ENCODE assay signal across 19 mouse cellular contexts in genomic region chr13:83583881-83584280, GRCm38 (mm10).
DNase-seq lines count a peak whose midpoint lies in the region; ATAC-seq and TF ChIP-seq lines count a peak whose summit lies in the region.
"Had no signal": no experiment of that assay in that cellular context is flagged by ENCODE, and none has a peak within 500 bp of the region (broad histone marks: within the 10 kb centered on the region; RNA-seq: fewer than 3 reads in every experiment).

No protein-coding gene starts in this region.

- 0 out of 2 replicates have a peak, but pooled peaks cover 3% of the 10 kb centered on the region for H3K4me1 ChIP-seq in heart, embryonic 10.5 days
- no peaks in the 10 kb centered on the region for H3K4me1 ChIP-seq in kidney, adult 2 months (ENCODE audit: control insufficient read depth, insufficient read depth, low read length)
- H3K4me1 ChIP-seq: hindbrain, embryonic 13.5 days; limb, embryonic 12.5 days; liver, embryonic 13.5 days; lung, embryonic 15.5 days; midbrain, embryonic 13.5 days had no signal

- peak; percentile 24 for DNase-seq in embryo, embryonic 10.5 days (ENCODE audit: low spot score)
- no peak for DNase-seq in embryo, embryonic 11 days
- no peak for DNase-seq in heart, embryonic 10.5 days (ENCODE audit: low spot score)
- no peak for DNase-seq in heart, adult 18-20 months
- DNase-seq in kidney, adult 2 months: no peak
- no peak for DNase-seq in kidney, adult 18-20 months
- no peak for DNase-seq in cerebellum, adult 11-12 months
- DNase-seq: cerebellum, adult 18-20 months; cerebellum, postnatal 36 days; gastrocnemius, postnatal 36 days; kidney, adult 8-10 months; kidney, postnatal 25 days; liver, embryonic 13.5 days; thymus, postnatal 25 days had no signal

- 74% methylated on average over 4 of the region's 4 CpGs for WGBS in heart, embryonic 10.5 days
- 95% methylated on average over 4 of the region's 4 CpGs for WGBS in kidney, adult 2 months

- no peak for TF ChIP-seq POLR2A in kidney, adult 2 months (IDR thresholded peaks at IDR 0.05; ENCODE audit: low read depth, low read length)

- H3K9me3 ChIP-seq in heart, embryonic 10.5 days: no peaks in the 10 kb centered on the region
- H3K9me3 ChIP-seq: hindbrain, embryonic 13.5 days; limb, embryonic 12.5 days; liver, embryonic 13.5 days; lung, embryonic 15.5 days; midbrain, embryonic 13.5 days had no signal

- TF ChIP-seq CTCF in kidney, adult 2 months (conservative IDR thresholded peaks at IDR 0.05; ENCODE audit: insufficient read depth, insufficient read length, low read depth, low read length): no peak

- H3K27me3 ChIP-seq in heart, embryonic 10.5 days (ENCODE audit: insufficient read depth, poor library complexity, severe bottlenecking): no peaks in the 10 kb centered on the region
- H3K27me3 ChIP-seq in kidney, adult 2 months (replicated peaks; ENCODE audit: control insufficient read depth, insufficient read depth, low read length): no peaks in the 10 kb centered on the region
- H3K27me3 ChIP-seq: hindbrain, embryonic 13.5 days; limb, embryonic 12.5 days; liver, embryonic 13.5 days; lung, embryonic 15.5 days had no signal

- H3K36me3 ChIP-seq in heart, embryonic 10.5 days: no peaks in the 10 kb centered on the region
- H3K36me3 ChIP-seq in kidney, adult 2 months (ENCODE audit: control insufficient read depth, insufficient read depth, low read length): no peaks in the 10 kb centered on the region
- H3K36me3 ChIP-seq: hindbrain, embryonic 13.5 days; limb, embryonic 12.5 days; liver, embryonic 13.5 days; lung, embryonic 15.5 days; midbrain, embryonic 13.5 days had no signal

- peak overlapping the region; percentile 42; the same call in 1 of the 2 replicates for H3K27ac ChIP-seq in heart, embryonic 10.5 days
- H3K27ac ChIP-seq in kidney, adult 2 months (ENCODE audit: insufficient read depth, low read depth, low read length): peak overlapping the region; percentile 17; the same call in 1 of the 2 replicates
- H3K27ac ChIP-seq: hindbrain, embryonic 13.5 days; limb, embryonic 12.5 days; liver, embryonic 13.5 days; lung, embryonic 15.5 days; midbrain, embryonic 13.5 days had no signal

- no peak overlapping the region for H3K4me3 ChIP-seq in heart, embryonic 10.5 days
- no peak overlapping the region for H3K4me3 ChIP-seq in kidney, adult 2 months (ENCODE audit: insufficient read depth, low read depth, low read length)
- H3K4me3 ChIP-seq: hindbrain, embryonic 13.5 days; limb, embryonic 12.5 days; liver, embryonic 13.5 days; lung, embryonic 15.5 days; midbrain, embryonic 13.5 days had no signal

- ATAC-seq in granulocyte monocyte progenitor cell, adult 5-6 weeks (replicated peaks; ENCODE audit: poor library complexity, severe bottlenecking): peak; percentile 9; the same call in 1 of the 2 replicates
- ATAC-seq: midbrain, embryonic 13.5 days had no signal
